Mouse (Mus musculus) E14TG2a.4 (cell line): ENCODE data around the gene Phf20.

Source experiments
- CTCF ChIP-seq: conservative IDR thresholded peaks from 2 replicates; pipeline ENCODE4 v1.5.1; 2014; ENCODE audit warnings: low read length
- NANOG ChIP-seq: IDR thresholded peaks from 2 replicates; pipeline ENCODE4 v1.6.1; 2014; ENCODE audit warnings: borderline replicate concordance, low read length, mixed read lengths

DNA sequence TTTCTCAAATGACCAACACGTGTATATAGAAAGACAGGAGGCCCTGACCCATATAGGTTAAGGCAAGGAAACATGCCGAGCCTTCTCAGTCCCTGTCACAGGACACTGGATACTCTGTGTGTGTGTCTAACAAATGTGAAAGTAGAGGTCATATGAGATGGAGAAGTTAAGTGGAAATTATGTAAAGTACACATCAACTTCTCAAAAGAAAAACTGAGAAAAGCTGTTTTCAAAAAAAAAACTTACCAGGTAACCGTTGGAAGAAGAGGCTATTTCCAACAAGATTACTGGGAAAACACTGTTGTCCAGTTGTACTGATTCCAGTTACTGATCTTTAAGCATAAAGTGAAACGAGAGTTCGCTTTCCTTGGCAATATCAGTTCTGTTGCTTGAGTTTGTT lies 114.7 kb downstream of the Phf20 start:
- TF ChIP-seq CTCF (no peak), NANOG (no peak)
